Mouse (Mus musculus): ENCODE results near the gene Sox10. TPM values are rescaled to one million over a fixed set of nuclear protein-coding genes. Genes with fewer than 3 reads are reported as not detected.

The Sox10 gene
- polyA plus RNA-seq, 1 experiment from 2014 or later, result 23.5 TPM

- Histone ChIP-seq H3K27ac (replicated peaks) (peak overlapping the region; percentile 92), H3K9ac (peak overlapping the region; percentile 43), H3K9me3 (no peaks in the 10 kb centered on the region), H3K4me1 (replicated peaks) (peaks cover 32% of the 10 kb centered on the region), H3K27me3 (no peaks in the 10 kb centered on the region), H3K4me2 (no peak overlapping the region), H3K4me3 (no peak overlapping the region), H3K36me3 (peaks cover 46% of the 10 kb centered on the region)
- WGBS, result 43% methylated on average over 8 of the region's 8 CpGs
- ATAC-seq (ENCODE audit: low read depth), result peak; percentile 47
Measured at GRCm38 (mm10) chr15:79151881-79152280, 13.2 kb downstream of the Sox10 start.

GRCm38 (mm10) chr15:79148533-79148932, 16.5 kb downstream of the Sox10 start:
- Histone ChIP-seq H3K27ac (replicated peaks) (no peak overlapping the region), H3K27me3 (no peaks in the 10 kb centered on the region), H3K9ac (no peak overlapping the region), H3K9me3 (no peaks in the 10 kb centered on the region), H3K36me3 (peaks cover 77% of the 10 kb centered on the region), H3K4me3 (no peak overlapping the region), H3K4me1 (replicated peaks) (peaks cover 26% of the 10 kb centered on the region), H3K4me2 (no peak overlapping the region)
- 50% methylated on average over 7 of the region's 7 CpGs for WGBS
- ATAC-seq (ENCODE audit: low read depth), result peak; percentile 23; the same call in 1 of the 2 replicates

DNA sequence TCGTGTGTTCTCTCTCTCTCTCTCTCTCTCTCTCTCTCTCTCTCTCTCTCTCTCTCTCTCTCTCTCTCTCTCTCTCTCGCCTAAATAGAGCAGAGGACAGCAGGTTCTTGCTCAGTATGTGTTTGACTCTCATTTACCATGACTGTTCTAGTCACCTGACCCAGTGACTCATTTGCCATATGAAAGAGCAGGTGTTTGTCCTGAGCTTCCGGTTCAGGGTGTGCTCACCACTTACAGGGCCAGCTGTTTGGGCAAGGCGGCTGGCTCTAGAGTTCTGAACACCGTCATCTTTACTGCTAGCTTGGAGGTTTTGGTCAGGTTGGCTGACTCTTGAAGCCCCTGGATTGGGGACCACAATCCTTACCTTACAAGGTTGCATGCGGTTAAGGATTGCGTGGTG, 19.5 kb downstream of the Sox10 start:
- no peak for ATAC-seq (ENCODE audit: low read depth)
- WGBS, result 90% methylated on average over 7 of the region's 7 CpGs
- no peak overlapping the region for H3K4me3 ChIP-seq
- no peaks in the 10 kb centered on the region for H3K27me3 ChIP-seq
- no peak overlapping the region for H3K27ac ChIP-seq (replicated peaks)
- H3K9ac ChIP-seq, result no peak overlapping the region
- no peaks in the 10 kb centered on the region for H3K9me3 ChIP-seq
- H3K4me1 ChIP-seq (replicated peaks), result peaks cover 20% of the 10 kb centered on the region
- peaks cover 59% of the 10 kb centered on the region for H3K36me3 ChIP-seq
- no peak overlapping the region for H3K4me2 ChIP-seq

DNA sequence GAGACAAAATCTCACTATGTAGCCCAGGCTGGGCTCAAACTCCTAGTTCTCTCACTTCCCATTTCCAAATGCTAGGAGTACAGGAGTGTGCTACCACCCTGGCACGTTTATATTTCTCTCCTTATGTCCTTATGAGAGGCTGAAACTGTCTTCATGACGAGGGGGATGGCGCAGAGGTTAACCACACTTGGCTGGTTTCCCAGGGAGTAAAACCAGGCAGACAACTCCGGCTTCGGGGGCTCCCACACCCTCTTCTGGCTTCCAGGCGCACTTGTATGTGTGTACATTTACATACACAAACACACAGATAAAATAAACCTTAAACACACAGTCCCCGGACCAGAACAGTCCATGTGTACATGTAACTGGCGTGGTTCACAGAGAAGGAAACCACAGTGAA, 21.0 kb downstream of the Sox10 start:
- Histone ChIP-seq H3K4me2 (no peak overlapping the region), H3K27me3 (no peaks in the 10 kb centered on the region), H3K9me3 (no peaks in the 10 kb centered on the region), H3K36me3 (peaks cover 49% of the 10 kb centered on the region), H3K4me1 (replicated peaks) (peaks cover 26% of the 10 kb centered on the region), H3K4me3 (no peak overlapping the region), H3K9ac (no peak overlapping the region), H3K27ac (replicated peaks) (no peak overlapping the region)
- no peak for ATAC-seq (ENCODE audit: low read depth)
- WGBS, result 85% methylated on average over 8 of the region's 8 CpGs

GRCm38 (mm10) chr15:79143316-79143715, 21.7 kb downstream of the Sox10 start:
- Histone ChIP-seq H3K9me3 (no peaks in the 10 kb centered on the region), H3K27me3 (no peaks in the 10 kb centered on the region), H3K9ac (no peak overlapping the region), H3K27ac (replicated peaks) (no peak overlapping the region), H3K4me3 (no peak overlapping the region), H3K4me1 (replicated peaks) (peaks cover 26% of the 10 kb centered on the region), H3K4me2 (no peak overlapping the region), H3K36me3 (peaks cover 44% of the 10 kb centered on the region)
- ATAC-seq (ENCODE audit: low read depth), result no peak
- WGBS, result 86% methylated on average over 12 of the region's 12 CpGs

- 5% methylated on average over 7 of the region's 7 CpGs for WGBS
- Histone ChIP-seq H3K36me3 (peaks cover 27% of the 10 kb centered on the region), H3K27me3 (no peaks in the 10 kb centered on the region), H3K9me3 (no peaks in the 10 kb centered on the region), H3K4me1 (replicated peaks) (peaks cover 26% of the 10 kb centered on the region), H3K4me2 (peak overlapping the region; percentile 85), H3K27ac (replicated peaks) (no peak overlapping the region), H3K9ac (peak overlapping the region; percentile 77), H3K4me3 (peak overlapping the region; percentile 69)
- no peak for ATAC-seq (ENCODE audit: low read depth)
Measured at GRCm38 (mm10) chr15:79141566-79141917, 23.5 kb downstream of the Sox10 start.

- H3K27ac ChIP-seq (replicated peaks), result no peak within 1 kb of the TSS
- peak within 1 kb of the TSS; percentile 85 for H3K4me2 ChIP-seq
- H3K4me3 ChIP-seq, result peak within 1 kb of the TSS; percentile 69
- H3K9ac ChIP-seq, result peak within 1 kb of the TSS; percentile 77
- ATAC-seq (ENCODE audit: low read depth), result peak; percentile 91
- H3K27me3 ChIP-seq, result no peaks in the 10 kb centered on the region
- H3K36me3 ChIP-seq, result peaks cover 22% of the 10 kb centered on the region
- peaks cover 26% of the 10 kb centered on the region for H3K4me1 ChIP-seq (replicated peaks)
- no peaks in the 10 kb centered on the region for H3K9me3 ChIP-seq
- under 1% methylated on average over 57 of the region's 57 CpGs for WGBS
Measured at GRCm38 (mm10) chr15:79140866-79141565, 24.0 kb downstream of the Sox10 start, which contains the start of the genes Polr2f and 1700088E04Rik. TSS of gene Polr2f (plus strand) at chr15:79141009. TSS of gene 1700088E04Rik (minus strand) at chr15:79141253.

DNA sequence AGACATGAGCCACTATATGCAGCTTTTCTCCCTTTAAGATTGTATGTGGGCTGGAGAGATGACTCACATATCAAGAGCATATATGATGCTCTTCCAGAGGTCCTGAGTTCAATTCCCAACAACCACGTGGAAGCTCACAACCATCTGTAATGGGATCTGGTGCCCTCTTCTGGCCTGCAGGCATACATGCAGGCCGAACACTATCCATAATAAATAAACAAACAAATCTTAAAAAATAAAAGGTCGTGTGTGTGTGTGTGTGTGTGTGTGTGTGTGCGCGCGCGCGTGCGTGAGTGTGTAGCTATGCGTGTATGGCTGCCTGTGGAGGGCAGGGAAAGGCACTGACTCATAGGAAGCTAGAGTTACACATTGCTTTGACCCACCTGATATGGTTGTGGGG, 25.4 kb downstream of the Sox10 start:
- Histone ChIP-seq H3K36me3 (peaks cover 11% of the 10 kb centered on the region), H3K27ac (replicated peaks) (no peak overlapping the region), H3K4me1 (replicated peaks) (peaks cover 26% of the 10 kb centered on the region), H3K9ac (no peak overlapping the region), H3K27me3 (no peaks in the 10 kb centered on the region), H3K9me3 (no peaks in the 10 kb centered on the region), H3K4me3 (no peak overlapping the region), H3K4me2 (no peak overlapping the region)
- WGBS, result 64% methylated on average over 10 of the region's 10 CpGs
- no peak for ATAC-seq (ENCODE audit: low read depth)

- no peak overlapping the region for H3K27ac ChIP-seq (replicated peaks)
- no peaks in the 10 kb centered on the region for H3K9me3 ChIP-seq
- H3K4me3 ChIP-seq, result no peak overlapping the region
- H3K4me2 ChIP-seq, result no peak overlapping the region
- H3K9ac ChIP-seq, result no peak overlapping the region
- H3K4me1 ChIP-seq (replicated peaks), result peaks cover 9% of the 10 kb centered on the region
- 63% methylated on average over 11 of the region's 11 CpGs for WGBS
- no peaks in the 10 kb centered on the region for H3K27me3 ChIP-seq
- peaks cover 38% of the 10 kb centered on the region for H3K36me3 ChIP-seq
- no peak; the same call in 1 of the 2 replicates for ATAC-seq (ENCODE audit: low read depth)
Measured at GRCm38 (mm10) chr15:79135783-79136575, 29.1 kb downstream of the Sox10 start.

GRCm38 (mm10) chr15:79135332-79135731, 29.7 kb downstream of the Sox10 start:
- peaks cover 4% of the 10 kb centered on the region for H3K4me1 ChIP-seq (replicated peaks)
- H3K4me3 ChIP-seq, result no peak overlapping the region
- ATAC-seq (ENCODE audit: low read depth), result no peak; the same call in 1 of the 2 replicates
- no peak overlapping the region for H3K9ac ChIP-seq
- H3K27me3 ChIP-seq, result no peaks in the 10 kb centered on the region
- H3K36me3 ChIP-seq, result peaks cover 44% of the 10 kb centered on the region
- H3K9me3 ChIP-seq, result no peaks in the 10 kb centered on the region
- WGBS, result 82% methylated on average over 9 of the region's 9 CpGs
- H3K4me2 ChIP-seq, result no peak overlapping the region
- H3K27ac ChIP-seq (replicated peaks), result no peak overlapping the region

DNA sequence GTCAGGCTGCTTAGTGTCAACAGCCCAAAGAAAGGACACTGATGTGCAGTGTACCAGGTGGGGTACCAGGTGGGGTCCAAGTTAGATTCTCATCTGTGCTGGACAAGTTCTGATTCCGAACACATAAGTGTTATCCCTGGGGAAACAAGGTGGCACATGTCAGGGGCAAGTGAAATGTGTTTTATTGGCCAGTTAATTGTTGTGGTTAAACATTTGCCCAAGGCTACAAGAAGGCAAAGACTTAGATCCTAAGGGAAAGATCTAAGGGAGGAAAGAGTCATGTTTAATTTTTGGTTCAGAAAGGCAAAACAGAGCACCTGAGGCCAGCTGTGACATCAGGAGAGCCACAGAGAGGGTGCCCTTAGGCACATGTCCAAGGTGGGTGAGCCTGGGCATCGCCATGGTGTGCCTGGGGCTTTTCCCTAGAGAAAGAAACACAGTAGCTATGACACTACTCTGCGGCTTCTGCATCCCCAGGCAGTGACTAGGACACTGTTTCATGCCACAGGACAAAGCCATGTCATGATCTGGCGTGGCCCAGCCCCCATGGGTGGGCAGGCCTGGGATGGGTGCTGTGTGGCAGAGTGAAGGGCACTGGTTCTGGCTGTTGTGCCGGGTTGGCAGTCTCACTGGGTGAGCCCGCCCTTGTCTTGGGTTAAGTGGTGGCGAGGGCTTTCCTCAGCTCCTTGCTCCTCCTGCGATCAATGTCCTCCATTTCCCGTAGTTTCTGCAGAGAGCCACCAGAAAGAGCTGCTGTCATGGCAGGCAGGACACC, 30.4 kb downstream of the Sox10 start:
- 82% methylated on average over 9 of the region's 9 CpGs for WGBS
- no peaks in the 10 kb centered on the region for H3K27me3 ChIP-seq
- no peaks in the 10 kb centered on the region for H3K4me1 ChIP-seq (replicated peaks)
- H3K4me3 ChIP-seq, result no peak overlapping the region
- H3K9ac ChIP-seq, result no peak overlapping the region
- no peak overlapping the region for H3K4me2 ChIP-seq
- H3K27ac ChIP-seq (replicated peaks), result no peak overlapping the region
- H3K36me3 ChIP-seq, result peaks cover 51% of the 10 kb centered on the region
- H3K9me3 ChIP-seq, result no peaks in the 10 kb centered on the region
- no peak for ATAC-seq (ENCODE audit: low read depth)

GRCm38 (mm10) chr15:79133191-79133661, 31.8 kb downstream of the Sox10 start:
- whole genome bisulfite sequencing, result 84% methylated on average over 6 of the region's 6 CpGs
- no peak overlapping the region for H3K27ac ChIP-seq (replicated peaks)
- no peak overlapping the region for H3K9ac ChIP-seq
- ATAC-seq (ENCODE audit: low read depth), result no peak
- H3K4me2 ChIP-seq, result no peak overlapping the region
- no peaks in the 10 kb centered on the region for H3K4me1 ChIP-seq (replicated peaks)
- no peak overlapping the region for H3K4me3 ChIP-seq
- peaks cover 62% of the 10 kb centered on the region for H3K36me3 ChIP-seq
- no peaks in the 10 kb centered on the region for H3K27me3 ChIP-seq
- no peaks in the 10 kb centered on the region for H3K9me3 ChIP-seq
